Mouse (Mus musculus) small intestine, adult 2 months (tissue): ENCODE results near the gene 4933424G06Rik.

Experiments
- CTCF ChIP-seq: fragments of 200-500 bp; IDR thresholded peaks from 2 replicates; pipeline ENCODE4 v1.5.1; 2012; ENCODE audit warnings: low read depth, mild to moderate bottlenecking, control low read depth, inconsistent platforms, low read length, moderate library complexity, mixed read lengths; ENCODE audit not compliant: insufficient replicate concordance, insufficient read length; ENCODE audit errors: extremely low read depth
- POLR2A ChIP-seq: fragments of 200-500 bp; IDR thresholded peaks from 2 replicates; pipeline ENCODE4 v1.6.1; 2012; ENCODE audit warnings: low read depth, mild to moderate bottlenecking, control low read depth, inconsistent platforms, low read length, moderate library complexity

- no peak for TF ChIP-seq CTCF
- no peak for TF ChIP-seq POLR2A
Observed at GRCm38 (mm10) chr1:36682620-36683355, 27.2 kb upstream of the 4933424G06Rik start, which contains the start of gene Fam178b.
